Mouse (Mus musculus): ENCODE results near the gene Sorcs2. TPM values are rescaled to one million over a fixed set of nuclear protein-coding genes. Genes with fewer than 3 reads are reported as not detected.

Sorcs2 gene
- polyA plus RNA-seq, 1 experiment = 2.5 TPM

GRCm38 (mm10) chr5:36383431-36383830 is 14.5 kb downstream of the Sorcs2 start:
- Histone ChIP-seq H3K4me1 (ENCODE audit: control insufficient read depth, insufficient read depth, low read length) (no peaks in the 10 kb centered on the region; the same call in none of the 2 replicates), H3K27ac (ENCODE audit: control insufficient read depth, insufficient read depth, low read depth, low read length, poor library complexity) (no peak overlapping the region), H3K4me3 (replicated peaks; ENCODE audit: control insufficient read depth, low read depth, low read length) (no peak overlapping the region)
- WGBS = 85% methylated on average over 4 of the region's 4 CpGs
- TF ChIP-seq CTCF (IDR thresholded peaks at IDR 0.05; ENCODE audit: control insufficient read depth, insufficient read depth, low read length) (no peak), POLR2A (IDR thresholded peaks at IDR 0.05; ENCODE audit: borderline replicate concordance, control insufficient read depth, low read depth, low read length) (no peak)

GRCm38 (mm10) chr5:36382721-36383120 is 15.2 kb downstream of the Sorcs2 start:
- H3K4me3 ChIP-seq (replicated peaks; ENCODE audit: control insufficient read depth, low read depth, low read length) = no peak overlapping the region
- TF ChIP-seq POLR2A (IDR thresholded peaks at IDR 0.05; ENCODE audit: borderline replicate concordance, control insufficient read depth, low read depth, low read length) (no peak), CTCF (IDR thresholded peaks at IDR 0.05; ENCODE audit: control insufficient read depth, insufficient read depth, low read length) (no peak)
- no peak overlapping the region for H3K27ac ChIP-seq (ENCODE audit: control insufficient read depth, insufficient read depth, low read depth, low read length, poor library complexity)
- peaks cover 4% of the 10 kb centered on the region for H3K4me1 ChIP-seq (ENCODE audit: control insufficient read depth, insufficient read depth, low read length)
- 67% methylated on average over 4 of the region's 4 CpGs for WGBS

GRCm38 (mm10) chr5:36382134-36382693 is 15.7 kb downstream of the Sorcs2 start:
- H3K4me3 ChIP-seq (replicated peaks; ENCODE audit: control insufficient read depth, low read depth, low read length) = no peak overlapping the region
- H3K27ac ChIP-seq (ENCODE audit: control insufficient read depth, insufficient read depth, low read depth, low read length, poor library complexity) = no peak overlapping the region
- peaks cover 4% of the 10 kb centered on the region for H3K4me1 ChIP-seq (ENCODE audit: control insufficient read depth, insufficient read depth, low read length)
- TF ChIP-seq CTCF (IDR thresholded peaks at IDR 0.05; ENCODE audit: control insufficient read depth, insufficient read depth, low read length) (no peak), POLR2A (IDR thresholded peaks at IDR 0.05; ENCODE audit: borderline replicate concordance, control insufficient read depth, low read depth, low read length) (no peak)
- WGBS = 73% methylated on average over 8 of the region's 8 CpGs

- peaks cover 7% of the 10 kb centered on the region for H3K4me1 ChIP-seq (ENCODE audit: control insufficient read depth, insufficient read depth, low read length)
- no peak overlapping the region for H3K27ac ChIP-seq (ENCODE audit: control insufficient read depth, insufficient read depth, low read depth, low read length, poor library complexity)
- no peak for TF ChIP-seq CTCF (IDR thresholded peaks at IDR 0.05; ENCODE audit: control insufficient read depth, insufficient read depth, low read length)
- no peak for TF ChIP-seq POLR2A (IDR thresholded peaks at IDR 0.05; ENCODE audit: borderline replicate concordance, control insufficient read depth, low read depth, low read length)
- H3K4me3 ChIP-seq (replicated peaks; ENCODE audit: control insufficient read depth, low read depth, low read length) = no peak overlapping the region
- WGBS = 57% methylated on average over 6 of the region's 6 CpGs
Measured at GRCm38 (mm10) chr5:36379938-36380511, 17.9 kb downstream of the Sorcs2 start.

GRCm38 (mm10) chr5:36378370-36378738 is 19.6 kb downstream of the Sorcs2 start:
- Histone ChIP-seq H3K4me3 (replicated peaks; ENCODE audit: control insufficient read depth, low read depth, low read length) (no peak overlapping the region), H3K4me1 (ENCODE audit: control insufficient read depth, insufficient read depth, low read length) (peaks cover 7% of the 10 kb centered on the region), H3K27ac (ENCODE audit: control insufficient read depth, insufficient read depth, low read depth, low read length, poor library complexity) (peak overlapping the region; percentile 54)
- 61% methylated on average over 2 of the region's 2 CpGs for WGBS
- no peak for TF ChIP-seq CTCF (IDR thresholded peaks at IDR 0.05; ENCODE audit: control insufficient read depth, insufficient read depth, low read length)
- TF ChIP-seq POLR2A (IDR thresholded peaks at IDR 0.05; ENCODE audit: borderline replicate concordance, control insufficient read depth, low read depth, low read length) = no peak

- Histone ChIP-seq H3K27ac (ENCODE audit: control insufficient read depth, insufficient read depth, low read depth, low read length, poor library complexity) (peak overlapping the region; percentile 86), H3K4me3 (replicated peaks; ENCODE audit: control insufficient read depth, low read depth, low read length) (no peak overlapping the region), H3K4me1 (ENCODE audit: control insufficient read depth, insufficient read depth, low read length) (peaks cover 9% of the 10 kb centered on the region)
- TF ChIP-seq CTCF (IDR thresholded peaks at IDR 0.05; ENCODE audit: control insufficient read depth, insufficient read depth, low read length) (no peak), POLR2A (IDR thresholded peaks at IDR 0.05; ENCODE audit: borderline replicate concordance, control insufficient read depth, low read depth, low read length) (0 out of 2 replicates have a peak, but pooled peaks have one; percentile 30)
- 15% methylated on average over 8 of the region's 8 CpGs for WGBS
Measured at GRCm38 (mm10) chr5:36377456-36378369, 20.2 kb downstream of the Sorcs2 start.

- Histone ChIP-seq H3K4me3 (replicated peaks; ENCODE audit: control insufficient read depth, low read depth, low read length) (no peak overlapping the region), H3K27ac (ENCODE audit: control insufficient read depth, insufficient read depth, low read depth, low read length, poor library complexity) (peak overlapping the region; percentile 32), H3K4me1 (ENCODE audit: control insufficient read depth, insufficient read depth, low read length) (peaks cover 12% of the 10 kb centered on the region)
- TF ChIP-seq POLR2A (IDR thresholded peaks at IDR 0.05; ENCODE audit: borderline replicate concordance, control insufficient read depth, low read depth, low read length) (no peak), CTCF (IDR thresholded peaks at IDR 0.05; ENCODE audit: control insufficient read depth, insufficient read depth, low read length) (no peak)
- WGBS = 23% methylated on average over 8 of the region's 8 CpGs
Measured at GRCm38 (mm10) chr5:36375886-36376285, 22.1 kb downstream of the Sorcs2 start.
